Mouse (Mus musculus): ENCODE data around the gene Snrpn. TPM values are rescaled to one million over a fixed set of nuclear protein-coding genes. Genes with fewer than 3 reads are reported as not detected.
"Not testable (repeated sequence)": the region's sequence is repeated elsewhere in the genome, so short reads cannot be mapped to it uniquely, and the experiment has no call there.

The Snrpn gene
- 5.8 TPM in 1 of 2 replicates, not detected in the other for polyA plus RNA-seq (2011; ENCODE audit: insufficient read depth, insufficient read length, low replicate concordance, missing spikeins)

GRCm38 (mm10) chr7:60139742-60140480, at the start of gene Snrpn:
Gene Snrpn, minus strand, starts transcription at chr7:60140219.
- 57% methylated on average over 4 of the region's 4 CpGs for WGBS
- Histone ChIP-seq H3K4me1 (ENCODE audit: control insufficient read depth, insufficient read depth, low read length) (no peaks in the 10 kb centered on the region), H3K4me3 (replicated peaks; ENCODE audit: control insufficient read depth, low read depth, low read length) (no peak within 1 kb of the TSS), H3K27ac (ENCODE audit: control insufficient read depth, insufficient read depth, low read depth, low read length, poor library complexity) (no peak within 1 kb of the TSS)
- TF ChIP-seq POLR2A (IDR thresholded peaks at IDR 0.05; ENCODE audit: borderline replicate concordance, control insufficient read depth, low read depth, low read length) = no peak
- no peak for TF ChIP-seq CTCF (IDR thresholded peaks at IDR 0.05; ENCODE audit: control insufficient read depth, insufficient read depth, low read length)

GRCm38 (mm10) chr7:60170250-60171185, 30.5 kb upstream of the Snrpn start:
- no peak for TF ChIP-seq POLR2A (IDR thresholded peaks at IDR 0.05; ENCODE audit: borderline replicate concordance, control insufficient read depth, low read depth, low read length)
- TF ChIP-seq CTCF (IDR thresholded peaks at IDR 0.05; ENCODE audit: control insufficient read depth, insufficient read depth, low read length) = no peak
- 70% methylated on average over 5 of the region's 5 CpGs for WGBS
- Histone ChIP-seq H3K27ac (ENCODE audit: control insufficient read depth, insufficient read depth, low read depth, low read length, poor library complexity) (no peak overlapping the region), H3K4me1 (ENCODE audit: control insufficient read depth, insufficient read depth, low read length) (no peaks in the 10 kb centered on the region), H3K4me3 (replicated peaks; ENCODE audit: control insufficient read depth, low read depth, low read length) (no peak overlapping the region)

GRCm38 (mm10) chr7:60125332-60125731, 14.7 kb downstream of the Snrpn start:
- TF ChIP-seq CTCF (IDR thresholded peaks at IDR 0.05; ENCODE audit: control insufficient read depth, insufficient read depth, low read length) = no peak
- no peak for TF ChIP-seq POLR2A (IDR thresholded peaks at IDR 0.05; ENCODE audit: borderline replicate concordance, control insufficient read depth, low read depth, low read length)
- H3K27ac ChIP-seq (ENCODE audit: control insufficient read depth, insufficient read depth, low read depth, low read length, poor library complexity) = no peak overlapping the region
- no peak overlapping the region for H3K4me3 ChIP-seq (replicated peaks; ENCODE audit: control insufficient read depth, low read depth, low read length)
- 44% methylated on average over 7 of the region's 7 CpGs for WGBS
- no peaks in the 10 kb centered on the region for H3K4me1 ChIP-seq (ENCODE audit: control insufficient read depth, insufficient read depth, low read length)

GRCm38 (mm10) chr7:60123086-60123624, 16.9 kb downstream of the Snrpn start:
- H3K4me3 ChIP-seq (replicated peaks; ENCODE audit: control insufficient read depth, low read depth, low read length); H3K4me1 ChIP-seq (ENCODE audit: control insufficient read depth, insufficient read depth, low read length); H3K27ac ChIP-seq (ENCODE audit: control insufficient read depth, insufficient read depth, low read depth, low read length, poor library complexity): not testable (repeated sequence)
- 55% methylated on average over 3 of the region's 3 CpGs for WGBS

- no peak overlapping the region for H3K27ac ChIP-seq (ENCODE audit: control insufficient read depth, insufficient read depth, low read depth, low read length, poor library complexity)
- H3K4me3 ChIP-seq (replicated peaks; ENCODE audit: control insufficient read depth, low read depth, low read length) = no peak overlapping the region
- 55% methylated on average over 2 of the region's 2 CpGs for WGBS
- TF ChIP-seq POLR2A (IDR thresholded peaks at IDR 0.05; ENCODE audit: borderline replicate concordance, control insufficient read depth, low read depth, low read length) (no peak), CTCF (IDR thresholded peaks at IDR 0.05; ENCODE audit: control insufficient read depth, insufficient read depth, low read length) (no peak)
- H3K4me1 ChIP-seq (ENCODE audit: control insufficient read depth, insufficient read depth, low read length) = no peaks in the 10 kb centered on the region
These were observed 17.5 kb downstream of the Snrpn start for GRCm38 (mm10) chr7:60122434-60123085.

- H3K4me1 ChIP-seq (ENCODE audit: control insufficient read depth, insufficient read depth, low read length) = no peaks in the 10 kb centered on the region
- TF ChIP-seq POLR2A (IDR thresholded peaks at IDR 0.05; ENCODE audit: borderline replicate concordance, control insufficient read depth, low read depth, low read length) (no peak), CTCF (IDR thresholded peaks at IDR 0.05; ENCODE audit: control insufficient read depth, insufficient read depth, low read length) (no peak)
- no peak overlapping the region for H3K4me3 ChIP-seq (replicated peaks; ENCODE audit: control insufficient read depth, low read depth, low read length)
- WGBS = 64% methylated on average over 3 of the region's 3 CpGs
- no peak overlapping the region for H3K27ac ChIP-seq (ENCODE audit: control insufficient read depth, insufficient read depth, low read depth, low read length, poor library complexity)
These were observed 42.7 kb downstream of the Snrpn start for GRCm38 (mm10) chr7:60097154-60097859.

- Histone ChIP-seq H3K4me3 (replicated peaks; ENCODE audit: control insufficient read depth, low read depth, low read length) (no peak overlapping the region), H3K4me1 (ENCODE audit: control insufficient read depth, insufficient read depth, low read length) (no peaks in the 10 kb centered on the region), H3K27ac (ENCODE audit: control insufficient read depth, insufficient read depth, low read depth, low read length, poor library complexity) (no peak overlapping the region)
- 69% methylated on average over 2 of the region's 2 CpGs for WGBS
- no peak for TF ChIP-seq POLR2A (IDR thresholded peaks at IDR 0.05; ENCODE audit: borderline replicate concordance, control insufficient read depth, low read depth, low read length)
- TF ChIP-seq CTCF (IDR thresholded peaks at IDR 0.05; ENCODE audit: control insufficient read depth, insufficient read depth, low read length) = no peak
These were observed 63.7 kb downstream of the Snrpn start for GRCm38 (mm10) chr7:60076301-60076700.
